Mouse (Mus musculus) testis, adult 2 months (tissue): ENCODE measurements at regions not wholly inside any gene's neighbourhood (a gene's known extent, or its start where the extent isn't known, plus 50 kb on each side); places are given as distances from the start of the nearest gene placed in this dataset.

ENCODE experiments used
- CTCF ChIP-seq: fragments of 200-500 bp; IDR thresholded peaks from 2 replicates; pipeline ENCODE4 v1.5.1; 2012; ENCODE audit warnings: low read depth, mild to moderate bottlenecking, inconsistent platforms, low read length, moderate library complexity; ENCODE audit not compliant: control insufficient read depth, insufficient read depth, insufficient replicate concordance
- POLR2A ChIP-seq: fragments of 200-500 bp; IDR thresholded peaks from 2 replicates; pipeline ENCODE4 v1.6.1; 2012; ENCODE audit warnings: low read depth, mild to moderate bottlenecking, inconsistent platforms, low read length, moderate library complexity; ENCODE audit not compliant: control insufficient read depth

DNA sequence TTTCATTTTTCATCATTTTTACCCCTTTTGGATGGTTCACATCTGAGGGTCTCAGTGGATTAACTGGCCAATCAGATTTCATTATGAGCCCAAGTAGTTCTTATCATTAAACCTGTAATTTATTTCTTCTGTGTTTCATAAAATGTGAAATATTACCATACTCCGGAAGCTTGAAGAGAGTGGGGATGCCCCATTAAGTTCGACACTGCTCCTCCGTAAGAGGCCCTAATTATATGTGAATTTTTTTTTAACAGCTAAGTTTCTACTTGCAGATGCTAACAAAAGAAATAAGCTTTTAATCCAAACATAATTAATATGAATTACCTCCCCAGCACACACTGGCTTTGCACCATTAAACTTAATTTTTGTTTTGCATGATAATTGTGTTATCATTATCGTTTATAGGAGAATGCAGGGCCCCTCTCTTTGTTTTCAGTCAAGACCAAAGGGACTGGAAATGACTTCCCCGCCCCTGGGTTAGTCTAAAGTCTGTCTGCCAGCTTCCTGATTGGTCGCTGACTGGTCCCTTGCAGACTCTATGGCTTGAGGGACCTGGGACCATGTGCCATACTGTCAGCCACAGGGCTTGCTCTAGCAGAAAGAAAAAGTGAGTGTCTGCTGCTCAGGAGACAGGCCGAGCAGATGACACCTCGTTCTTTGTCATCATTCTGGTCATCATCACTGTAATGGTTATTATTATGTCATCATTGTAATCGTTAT is 270.9 kb upstream of the Zfp703 start:
- TF ChIP-seq POLR2A = no peak
- TF ChIP-seq CTCF = no peak
